Mouse (Mus musculus): ENCODE measurements around the gene 6030408B16Rik.
A peak's percentile ranks its signal among the peaks of the same experiment; 100 is the strongest.

- TF ChIP-seq CTCF (IDR thresholded peaks at IDR 0.05; ENCODE audit: control insufficient read depth, insufficient read depth, insufficient read length) (peak; percentile 98), MAX (IDR thresholded peaks at IDR 0.05) (peak; percentile 29), MYOG (IDR thresholded peaks at IDR 0.05; ENCODE audit: control insufficient read depth, extremely low read depth, insufficient read length) (no peak), USF1 (IDR thresholded peaks at IDR 0.05; ENCODE audit: low read depth) (no peak), CEBPB (IDR thresholded peaks at IDR 0.05; ENCODE audit: low read depth) (no peak), FOSL1 (IDR thresholded peaks at IDR 0.05; ENCODE audit: insufficient read depth, low read length, poor library complexity, severe bottlenecking) (no peak)
Measured at GRCm38 (mm10) chr15:101315832-101316231, 22.8 kb downstream of the 6030408B16Rik start.

Measured in C2C12 (cell line).